Mouse (Mus musculus): ENCODE results near the gene Lad1. TPM values are rescaled to one million over a fixed set of nuclear protein-coding genes. Genes with fewer than 3 reads are reported as not detected.
A peak's percentile ranks its signal among the peaks of the same experiment; 100 is the strongest.

Gene Lad1
- 0.46 TPM for polyA plus RNA-seq (2012; fragmentation: generic; extraction: Trizol)

- Histone ChIP-seq H3K4me3 (no peak within 1 kb of the TSS), H3K79me2 (ENCODE audit: control insufficient read depth, insufficient read depth) (no peaks in the 10 kb centered on the region), H3K4me2 (ENCODE audit: low read depth) (no peak within 1 kb of the TSS), H3ac (ENCODE audit: control insufficient read depth, insufficient read length) (no peak within 1 kb of the TSS), H3K36me3 (ENCODE audit: control insufficient read depth, insufficient read depth) (no peaks in the 10 kb centered on the region), H3K27me3 (ENCODE audit: control insufficient read depth, insufficient read depth, insufficient read length) (peaks cover 4% of the 10 kb centered on the region)
- TF ChIP-seq MYOD1 (IDR thresholded peaks at IDR 0.05; ENCODE audit: control insufficient read depth in 1 of 3, insufficient read length in 2 of 3, low read depth in 2 of 3): no peak
- TF ChIP-seq POLR2AphosphoS2 (IDR thresholded peaks at IDR 0.05; ENCODE audit: insufficient read length, low read depth): no peak
- TF ChIP-seq MAX (IDR thresholded peaks at IDR 0.05; ENCODE audit: low read depth): no peak
- TF ChIP-seq MYOG (IDR thresholded peaks at IDR 0.05; ENCODE audit: control insufficient read depth in 1 of 3, insufficient read depth in 1 of 3, insufficient read length in 2 of 3, low read depth in 2 of 3): no peak
- no peak for TF ChIP-seq SRF (IDR thresholded peaks at IDR 0.05; ENCODE audit: control insufficient read depth, insufficient read length, low read depth)
- TF ChIP-seq CEBPB (IDR thresholded peaks at IDR 0.05; ENCODE audit: insufficient read depth, poor library complexity, severe bottlenecking): no peak
- TF ChIP-seq E2F4 (IDR thresholded peaks at IDR 0.05; ENCODE audit: insufficient read depth): no peak
- TF ChIP-seq TCF12 (IDR thresholded peaks at IDR 0.05; ENCODE audit: insufficient read depth, poor library complexity, severe bottlenecking): no peak
- no peak for TF ChIP-seq TCF3 (IDR thresholded peaks at IDR 0.05; ENCODE audit: insufficient read length, low read depth)
- no peak for TF ChIP-seq POLR2A (IDR thresholded peaks at IDR 0.05; ENCODE audit: insufficient read length, low read depth)
- no peak for TF ChIP-seq REST (IDR thresholded peaks at IDR 0.05; ENCODE audit: insufficient read depth, insufficient read length)
- no peak for TF ChIP-seq USF1 (IDR thresholded peaks at IDR 0.05; ENCODE audit: low read depth)
Measured at GRCm38 (mm10) chr1:135818481-135819086, at the start of gene Lad1. Lad1 (plus strand) TSS chr1:135818598.

- H3K36me3 ChIP-seq (ENCODE audit: control insufficient read depth, insufficient read depth): peaks cover 21% of the 10 kb centered on the region
- H3ac ChIP-seq (ENCODE audit: control insufficient read depth, insufficient read length): peak overlapping the region; percentile 11
- peak overlapping the region; percentile 100 for H3K4me3 ChIP-seq
- peak overlapping the region; percentile 89 for H3K4me2 ChIP-seq (ENCODE audit: low read depth)
- TF ChIP-seq POLR2A (IDR thresholded peaks at IDR 0.05; ENCODE audit: insufficient read length, low read depth) (peak; percentile 26), POLR2AphosphoS2 (IDR thresholded peaks at IDR 0.05; ENCODE audit: insufficient read length, low read depth) (peak; percentile 90), CEBPB (IDR thresholded peaks at IDR 0.05; ENCODE audit: insufficient read depth, poor library complexity, severe bottlenecking) (no peak)
- no peaks in the 10 kb centered on the region for H3K27me3 ChIP-seq (ENCODE audit: control insufficient read depth, insufficient read depth, insufficient read length)
- peaks cover 38% of the 10 kb centered on the region for H3K79me2 ChIP-seq (ENCODE audit: control insufficient read depth, insufficient read depth)
Measured at GRCm38 (mm10) chr1:135770237-135770636, 48.2 kb upstream of the Lad1 start.

GRCm38 (mm10) chr1:135770896-135771572 is 47.4 kb upstream of the Lad1 start:
- Histone ChIP-seq H3K4me2 (ENCODE audit: low read depth) (peak overlapping the region; percentile 89), H3ac (ENCODE audit: control insufficient read depth, insufficient read length) (peak overlapping the region; percentile 11), H3K4me3 (peak overlapping the region; percentile 100), H3K27me3 (ENCODE audit: control insufficient read depth, insufficient read depth, insufficient read length) (no peaks in the 10 kb centered on the region), H3K36me3 (ENCODE audit: control insufficient read depth, insufficient read depth) (peaks cover 21% of the 10 kb centered on the region), H3K79me2 (ENCODE audit: control insufficient read depth, insufficient read depth) (peaks cover 38% of the 10 kb centered on the region)
- TF ChIP-seq MYOD1 (IDR thresholded peaks at IDR 0.05; ENCODE audit: control insufficient read depth in 1 of 3, insufficient read length in 2 of 3, low read depth in 2 of 3): peak in 2 of 3 experiments; percentile 80 to 89
- TF ChIP-seq MAX (IDR thresholded peaks at IDR 0.05; ENCODE audit: low read depth): no peak
- peak; percentile 41 to 91 (median 49) for TF ChIP-seq MYOG (IDR thresholded peaks at IDR 0.05; ENCODE audit: control insufficient read depth in 1 of 3, insufficient read depth in 1 of 3, insufficient read length in 2 of 3, low read depth in 2 of 3)
- peak; percentile 70 for TF ChIP-seq POLR2AphosphoS2 (IDR thresholded peaks at IDR 0.05; ENCODE audit: insufficient read length, low read depth)
- TF ChIP-seq TCF12 (IDR thresholded peaks at IDR 0.05; ENCODE audit: insufficient read depth, poor library complexity, severe bottlenecking): peak; percentile 51
- TF ChIP-seq POLR2A (IDR thresholded peaks at IDR 0.05; ENCODE audit: insufficient read length, low read depth): peak; percentile 67

GRCm38 (mm10) chr1:135771573-135771970 is 46.8 kb upstream of the Lad1 start:
- Histone ChIP-seq H3K36me3 (ENCODE audit: control insufficient read depth, insufficient read depth) (peaks cover 21% of the 10 kb centered on the region), H3K4me2 (ENCODE audit: low read depth) (peak overlapping the region; percentile 79), H3K79me2 (ENCODE audit: control insufficient read depth, insufficient read depth) (peaks cover 36% of the 10 kb centered on the region), H3K27me3 (ENCODE audit: control insufficient read depth, insufficient read depth, insufficient read length) (no peaks in the 10 kb centered on the region), H3ac (ENCODE audit: control insufficient read depth, insufficient read length) (no peak overlapping the region), H3K4me3 (peak overlapping the region; percentile 100)
- TF ChIP-seq REST (IDR thresholded peaks at IDR 0.05; ENCODE audit: insufficient read depth, insufficient read length) (no peak), CEBPB (IDR thresholded peaks at IDR 0.05; ENCODE audit: insufficient read depth, poor library complexity, severe bottlenecking) (no peak), MYOG (IDR thresholded peaks at IDR 0.05; ENCODE audit: control insufficient read depth in 1 of 3, insufficient read depth in 1 of 3, insufficient read length in 2 of 3, low read depth in 2 of 3) (no peak), USF1 (IDR thresholded peaks at IDR 0.05; ENCODE audit: low read depth) (no peak), SRF (IDR thresholded peaks at IDR 0.05; ENCODE audit: control insufficient read depth, insufficient read length, low read depth) (no peak), POLR2AphosphoS2 (IDR thresholded peaks at IDR 0.05; ENCODE audit: insufficient read length, low read depth) (no peak), MAX (IDR thresholded peaks at IDR 0.05; ENCODE audit: low read depth) (no peak), MYOD1 (IDR thresholded peaks at IDR 0.05; ENCODE audit: control insufficient read depth in 1 of 3, insufficient read length in 2 of 3, low read depth in 2 of 3) (no peak), E2F4 (IDR thresholded peaks at IDR 0.05; ENCODE audit: insufficient read depth) (no peak), POLR2A (IDR thresholded peaks at IDR 0.05; ENCODE audit: insufficient read length, low read depth) (no peak), TCF3 (IDR thresholded peaks at IDR 0.05; ENCODE audit: insufficient read length, low read depth) (no peak), TCF12 (IDR thresholded peaks at IDR 0.05; ENCODE audit: insufficient read depth, poor library complexity, severe bottlenecking) (no peak)
